Mouse (Mus musculus) erythroblast, embryonic 14.5 days (primary cell): ENCODE measurements around the gene Rfx7.

Source experiments
- GATA1 ChIP-seq: IDR thresholded peaks from 2 replicates; pipeline ENCODE4 v1.6.1; 2012; ENCODE audit warnings: low read length, inconsistent platforms, mixed read lengths
- TAL1 ChIP-seq: IDR thresholded peaks from 3 replicates; pipeline ENCODE4 v1.6.1; 2012; ENCODE audit warnings: low read length, inconsistent platforms, mixed read lengths

DNA sequence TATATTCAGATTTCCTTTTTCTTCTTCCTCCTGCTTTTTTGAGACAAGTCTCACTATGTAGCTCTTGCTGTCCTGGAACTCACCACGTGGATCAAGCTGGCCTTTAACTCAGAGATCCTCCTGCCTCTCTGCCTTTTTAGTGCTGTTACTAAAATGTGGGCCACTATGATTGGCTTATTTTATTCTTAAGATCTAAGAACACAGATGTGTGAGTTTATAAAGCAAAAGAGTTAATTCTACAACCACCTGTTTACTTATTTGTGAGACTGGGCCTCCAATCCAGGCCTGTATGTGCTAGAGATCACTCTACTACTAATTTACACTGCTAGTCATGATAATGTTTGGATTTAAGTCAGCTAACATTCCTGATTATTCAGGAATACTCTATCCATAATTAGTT is 128.9 kb downstream of the Rfx7 start:
- TF ChIP-seq GATA1 (no peak), TAL1 (no peak)
